Mouse (Mus musculus) cerebellum, adult 2 months (tissue): ENCODE data around the gene Tnni3.

Experiments
- CTCF ChIP-seq: fragments of 200-500 bp; IDR thresholded peaks from 2 replicates; pipeline ENCODE4 v1.5.1; 2011; ENCODE audit warnings: low read depth, mild to moderate bottlenecking, control low read depth, low read length, moderate library complexity, borderline replicate concordance; ENCODE audit not compliant: insufficient read depth
- POLR2A ChIP-seq: fragments of 200-500 bp; IDR thresholded peaks from 2 replicates; pipeline ENCODE4 v1.6.1; 2011; ENCODE audit warnings: low read length, control low read depth, borderline replicate concordance; ENCODE audit not compliant: insufficient read depth

- TF ChIP-seq CTCF (no peak), POLR2A (no peak)
Measured at GRCm38 (mm10) chr7:4470275-4471178, 53.5 kb downstream of the Tnni3 start.
